Mouse (Mus musculus) megakaryocyte, embryonic 14.5 days (primary cell): ENCODE results near the gene Batf.

Source experiments
- FLI1 ChIP-seq: IDR thresholded peaks from 2 replicates; pipeline ENCODE4 v1.6.1; 2012; ENCODE audit warnings: low read length, inconsistent platforms, mixed read lengths
- GATA1 ChIP-seq: IDR thresholded peaks from 3 replicates; pipeline ENCODE4 v1.6.1; 2012; ENCODE audit warnings: mixed read lengths, low read length, inconsistent platforms, borderline replicate concordance

DNA sequence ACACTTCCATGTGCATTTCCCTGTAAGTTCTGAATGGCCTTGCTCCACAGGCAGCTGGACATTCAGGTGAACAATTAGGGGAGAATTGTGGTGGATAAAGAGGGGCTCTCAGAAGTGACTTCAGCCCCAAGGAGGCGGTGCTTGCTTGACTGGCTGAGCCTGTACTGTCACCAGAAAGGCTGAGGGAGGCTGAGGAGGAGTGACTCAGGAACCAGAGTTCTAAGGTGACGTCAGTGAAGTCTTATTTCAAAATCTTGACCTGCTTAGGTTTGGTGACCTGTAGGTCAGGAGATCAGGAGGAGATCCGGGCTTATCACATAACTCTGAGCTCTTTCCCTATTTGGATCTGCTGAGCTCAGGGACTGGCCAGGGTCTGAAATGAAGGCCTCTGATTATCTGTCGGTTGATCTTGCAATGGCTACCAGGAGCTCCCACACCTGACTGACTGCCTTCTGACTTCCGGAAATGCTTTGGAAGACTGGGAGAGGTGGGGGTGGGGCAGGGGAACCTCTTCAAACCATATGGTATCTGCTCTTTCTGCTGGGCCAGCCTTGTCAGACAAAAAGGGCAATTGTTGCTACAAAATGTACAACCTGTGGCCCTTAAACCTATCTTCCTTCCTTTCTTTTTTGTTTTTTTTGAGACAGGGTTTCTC lies 68.3 kb downstream of the Batf start:
- TF ChIP-seq FLI1 = no peak
- TF ChIP-seq GATA1 = no peak
